Mouse (Mus musculus): Measurements from ENCODE around the gene Arglu1.
A peak's percentile ranks its signal among the peaks of the same experiment; 100 is the strongest.

Arglu1 gene

GRCm38 (mm10) chr8:8621236-8621917 is 68.9 kb downstream of the Arglu1 start:
- peak in 1 of 2 experiments; percentile 48 for DNase-seq (ENCODE audit: low spot score in 2 of 2)

GRCm38 (mm10) chr8:8620536-8620935 is 69.8 kb downstream of the Arglu1 start:
- peak in 1 of 2 experiments; percentile 43 for DNase-seq (ENCODE audit: low spot score in 2 of 2)

DNA sequence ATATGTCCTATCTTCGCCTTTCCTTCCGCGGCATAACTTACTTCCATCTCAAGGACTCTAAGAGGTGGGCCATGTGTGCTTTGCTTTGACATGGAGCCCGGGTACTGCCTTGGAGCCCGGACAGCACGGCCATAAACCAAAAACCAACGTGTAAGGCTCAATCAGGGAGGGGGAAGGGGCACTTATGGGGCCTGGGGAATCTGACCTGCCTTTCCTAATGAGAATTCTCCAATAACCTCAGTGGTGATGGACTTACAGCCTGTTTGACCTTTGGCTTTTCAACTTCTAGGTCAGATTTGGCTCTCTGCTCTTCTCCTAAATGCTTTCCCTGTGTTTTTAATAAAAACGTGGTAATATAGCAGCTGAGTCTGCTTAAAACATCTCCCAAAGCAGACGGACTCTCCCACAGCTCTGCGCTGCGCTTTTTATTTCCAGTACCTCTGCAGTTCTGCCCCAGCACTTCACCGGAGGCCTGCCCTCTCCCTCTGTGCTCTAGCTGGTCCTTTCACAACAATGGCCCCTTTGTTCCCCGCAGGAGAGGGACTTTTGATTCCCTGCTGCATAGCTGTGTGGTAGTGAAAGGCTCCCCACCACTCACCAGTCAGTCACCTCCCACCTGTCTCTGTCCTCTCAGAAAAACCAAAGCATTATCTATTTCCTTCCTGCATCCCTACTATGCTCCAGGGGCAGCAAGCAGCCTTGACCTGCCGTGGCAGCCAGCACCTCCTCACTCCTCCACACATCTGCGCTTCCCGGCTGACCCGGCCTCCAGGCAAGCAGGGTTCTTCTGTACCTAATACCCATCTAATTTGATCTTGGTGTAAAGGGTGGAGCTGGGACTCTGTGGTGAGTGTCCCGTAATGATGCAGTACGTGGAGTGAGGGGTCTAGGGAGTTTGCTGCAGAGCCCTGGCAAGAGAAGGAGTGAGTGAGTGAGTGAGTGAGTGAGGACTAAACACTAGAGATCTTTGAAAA is 70.8 kb downstream of the Arglu1 start:
- no peak for DNase-seq (ENCODE audit: low spot score in 2 of 2)

Measured in left cerebral cortex, adult 9 months (tissue).